Mouse (Mus musculus): ENCODE measurements at regions not wholly inside any gene's neighbourhood (a gene's known extent, or its start where the extent isn't known, plus 50 kb on each side); places are given as distances from the start of the nearest gene placed in this dataset.

DNA sequence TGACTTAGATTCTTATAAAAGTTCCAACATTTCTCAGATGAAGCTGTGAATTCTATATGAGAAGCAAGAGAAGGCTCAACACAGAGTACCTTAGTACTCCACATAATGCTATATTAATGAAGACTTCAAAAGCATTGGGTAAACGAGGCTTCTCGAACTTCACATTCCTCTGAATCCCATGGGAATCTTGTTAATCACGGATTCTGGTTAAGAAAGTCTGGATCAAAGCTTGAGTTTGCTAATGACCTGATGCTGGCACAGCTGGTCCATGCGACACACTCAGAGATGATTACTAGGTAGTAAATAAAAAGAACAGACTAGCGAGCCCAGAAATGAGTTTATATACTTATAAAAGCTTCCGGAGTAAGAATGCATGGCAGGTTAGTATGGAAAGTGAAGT lies 118.4 kb upstream of the Atp1a1 start:
- Histone ChIP-seq H3K27me3 (ENCODE audit: control insufficient read depth, insufficient read depth, low read length, poor library complexity, severe bottlenecking) (no peaks in the 10 kb centered on the region), H3K36me3 (ENCODE audit: control insufficient read depth, insufficient read depth, low read length, poor library complexity, severe bottlenecking) (no peaks in the 10 kb centered on the region), H3K4me3 (ENCODE audit: low read depth, low read length) (no peak overlapping the region), H3K27ac (ENCODE audit: insufficient read depth, low read length) (no peak overlapping the region), H3K4me1 (ENCODE audit: control insufficient read depth, insufficient read depth, low read length) (no peaks in the 10 kb centered on the region), H3K9me3 (replicated peaks; ENCODE audit: control insufficient read depth, insufficient read depth, low read length, poor library complexity, severe bottlenecking) (no peaks in the 10 kb centered on the region), H3K9ac (ENCODE audit: low read depth, poor library complexity, severe bottlenecking) (no peak overlapping the region)
- no peak for TF ChIP-seq EP300 (IDR thresholded peaks at IDR 0.05; ENCODE audit: insufficient read depth, low read depth, low read length)
- TF ChIP-seq CTCF (IDR thresholded peaks at IDR 0.05; ENCODE audit: low read depth, low read length), result no peak
- no peak for TF ChIP-seq POLR2A (IDR thresholded peaks at IDR 0.05; ENCODE audit: insufficient read depth, low read length)

GRCm38 (mm10) chr3:101722001-101722400 lies 117.5 kb upstream of the Atp1a1 start:
- H3K4me3 ChIP-seq (ENCODE audit: low read depth, low read length), result no peak overlapping the region
- H3K36me3 ChIP-seq (ENCODE audit: control insufficient read depth, insufficient read depth, low read length, poor library complexity, severe bottlenecking), result no peaks in the 10 kb centered on the region
- no peaks in the 10 kb centered on the region for H3K9me3 ChIP-seq (replicated peaks; ENCODE audit: control insufficient read depth, insufficient read depth, low read length, poor library complexity, severe bottlenecking)
- TF ChIP-seq CTCF (IDR thresholded peaks at IDR 0.05; ENCODE audit: low read depth, low read length) (no peak), EP300 (IDR thresholded peaks at IDR 0.05; ENCODE audit: insufficient read depth, low read depth, low read length) (no peak), POLR2A (IDR thresholded peaks at IDR 0.05; ENCODE audit: insufficient read depth, low read length) (no peak)
- H3K27ac ChIP-seq (ENCODE audit: insufficient read depth, low read length), result no peak overlapping the region
- no peak overlapping the region for H3K9ac ChIP-seq (ENCODE audit: low read depth, poor library complexity, severe bottlenecking)
- no peaks in the 10 kb centered on the region for H3K27me3 ChIP-seq (ENCODE audit: control insufficient read depth, insufficient read depth, low read length, poor library complexity, severe bottlenecking)
- no peaks in the 10 kb centered on the region for H3K4me1 ChIP-seq (ENCODE audit: control insufficient read depth, insufficient read depth, low read length)

DNA sequence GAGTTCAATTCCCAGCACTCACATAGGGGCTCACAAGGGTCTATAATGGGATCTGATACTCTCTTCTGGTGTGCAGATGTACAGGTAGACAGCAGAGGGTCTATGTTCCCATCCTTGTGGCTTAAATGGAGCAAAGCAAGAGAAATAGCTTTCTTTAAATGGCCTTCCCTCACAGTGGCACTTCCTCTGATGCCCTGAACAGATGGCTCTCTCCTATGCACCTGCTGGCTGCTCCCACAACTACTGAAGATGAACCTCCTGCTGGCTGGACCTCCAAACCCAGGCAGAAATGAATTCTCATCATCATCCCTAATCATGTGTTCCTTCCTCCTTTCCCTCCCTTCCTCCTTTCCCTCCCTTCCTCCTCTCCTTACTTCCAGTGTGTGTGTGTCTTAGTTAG lies 110.9 kb upstream of the Atp1a1 start:
- Histone ChIP-seq H3K27me3 (ENCODE audit: control insufficient read depth, insufficient read depth, low read length, poor library complexity, severe bottlenecking) (no peaks in the 10 kb centered on the region), H3K36me3 (ENCODE audit: control insufficient read depth, insufficient read depth, low read length, poor library complexity, severe bottlenecking) (no peaks in the 10 kb centered on the region), H3K9me3 (replicated peaks; ENCODE audit: control insufficient read depth, insufficient read depth, low read length, poor library complexity, severe bottlenecking) (no peaks in the 10 kb centered on the region), H3K27ac (ENCODE audit: insufficient read depth, low read length) (peak overlapping the region; percentile 77), H3K9ac (ENCODE audit: low read depth, poor library complexity, severe bottlenecking) (no peak overlapping the region), H3K4me3 (ENCODE audit: low read depth, low read length) (no peak overlapping the region), H3K4me1 (ENCODE audit: control insufficient read depth, insufficient read depth, low read length) (peaks cover 10% of the 10 kb centered on the region)
- TF ChIP-seq EP300 (IDR thresholded peaks at IDR 0.05; ENCODE audit: insufficient read depth, low read depth, low read length) (no peak), POLR2A (IDR thresholded peaks at IDR 0.05; ENCODE audit: insufficient read depth, low read length) (no peak), CTCF (IDR thresholded peaks at IDR 0.05; ENCODE audit: low read depth, low read length) (no peak)

DNA sequence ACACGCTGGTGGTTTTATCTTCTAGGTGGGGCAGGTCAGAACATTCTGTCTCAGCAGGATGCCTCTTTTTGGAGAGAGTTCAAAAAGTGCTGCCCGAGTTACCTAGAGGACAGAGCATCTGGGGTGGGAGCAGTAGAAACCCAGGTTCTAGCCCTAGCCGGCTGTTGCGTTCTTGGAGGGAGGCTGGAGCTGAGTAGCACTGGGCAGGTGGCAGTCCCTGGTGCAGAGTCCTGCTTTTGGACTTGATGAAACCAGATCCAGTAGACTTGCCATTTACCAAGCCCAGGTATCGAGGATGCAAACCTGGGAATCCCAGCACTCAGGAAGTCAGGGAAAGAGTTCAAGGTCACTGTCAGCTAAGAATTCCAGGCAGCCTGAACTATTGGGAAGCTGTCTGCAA lies 110.3 kb upstream of the Atp1a1 start:
- Histone ChIP-seq H3K4me1 (ENCODE audit: control insufficient read depth, insufficient read depth, low read length) (peaks cover 10% of the 10 kb centered on the region), H3K9me3 (replicated peaks; ENCODE audit: control insufficient read depth, insufficient read depth, low read length, poor library complexity, severe bottlenecking) (no peaks in the 10 kb centered on the region), H3K27me3 (ENCODE audit: control insufficient read depth, insufficient read depth, low read length, poor library complexity, severe bottlenecking) (no peaks in the 10 kb centered on the region), H3K36me3 (ENCODE audit: control insufficient read depth, insufficient read depth, low read length, poor library complexity, severe bottlenecking) (no peaks in the 10 kb centered on the region), H3K4me3 (ENCODE audit: low read depth, low read length) (no peak overlapping the region), H3K27ac (ENCODE audit: insufficient read depth, low read length) (peak overlapping the region; percentile 39), H3K9ac (ENCODE audit: low read depth, poor library complexity, severe bottlenecking) (no peak overlapping the region)
- no peak for TF ChIP-seq POLR2A (IDR thresholded peaks at IDR 0.05; ENCODE audit: insufficient read depth, low read length)
- TF ChIP-seq CTCF (IDR thresholded peaks at IDR 0.05; ENCODE audit: low read depth, low read length), result no peak
- peak; percentile 82 for TF ChIP-seq EP300 (IDR thresholded peaks at IDR 0.05; ENCODE audit: insufficient read depth, low read depth, low read length)

- no peak overlapping the region for H3K9ac ChIP-seq (ENCODE audit: low read depth, poor library complexity, severe bottlenecking)
- H3K4me1 ChIP-seq (ENCODE audit: control insufficient read depth, insufficient read depth, low read length), result peaks cover 10% of the 10 kb centered on the region
- peak overlapping the region; percentile 59 for H3K27ac ChIP-seq (ENCODE audit: insufficient read depth, low read length)
- no peaks in the 10 kb centered on the region for H3K27me3 ChIP-seq (ENCODE audit: control insufficient read depth, insufficient read depth, low read length, poor library complexity, severe bottlenecking)
- peak overlapping the region; percentile 28 for H3K4me3 ChIP-seq (ENCODE audit: low read depth, low read length)
- no peaks in the 10 kb centered on the region for H3K36me3 ChIP-seq (ENCODE audit: control insufficient read depth, insufficient read depth, low read length, poor library complexity, severe bottlenecking)
- TF ChIP-seq EP300 (IDR thresholded peaks at IDR 0.05; ENCODE audit: insufficient read depth, low read depth, low read length) (no peak), POLR2A (IDR thresholded peaks at IDR 0.05; ENCODE audit: insufficient read depth, low read length) (no peak), CTCF (IDR thresholded peaks at IDR 0.05; ENCODE audit: low read depth, low read length) (no peak)
- H3K9me3 ChIP-seq (replicated peaks; ENCODE audit: control insufficient read depth, insufficient read depth, low read length, poor library complexity, severe bottlenecking), result no peaks in the 10 kb centered on the region
Measured at GRCm38 (mm10) chr3:101713669-101714068, 109.2 kb upstream of the Atp1a1 start.

- H3K4me3 ChIP-seq (ENCODE audit: low read depth, low read length), result peak overlapping the region; percentile 28
- no peaks in the 10 kb centered on the region for H3K9me3 ChIP-seq (replicated peaks; ENCODE audit: control insufficient read depth, insufficient read depth, low read length, poor library complexity, severe bottlenecking)
- H3K4me1 ChIP-seq (ENCODE audit: control insufficient read depth, insufficient read depth, low read length), result peaks cover 10% of the 10 kb centered on the region
- peak overlapping the region; percentile 59 for H3K27ac ChIP-seq (ENCODE audit: insufficient read depth, low read length)
- TF ChIP-seq POLR2A (IDR thresholded peaks at IDR 0.05; ENCODE audit: insufficient read depth, low read length), result no peak
- TF ChIP-seq EP300 (IDR thresholded peaks at IDR 0.05; ENCODE audit: insufficient read depth, low read depth, low read length), result no peak
- no peak for TF ChIP-seq CTCF (IDR thresholded peaks at IDR 0.05; ENCODE audit: low read depth, low read length)
- no peak overlapping the region for H3K9ac ChIP-seq (ENCODE audit: low read depth, poor library complexity, severe bottlenecking)
- H3K27me3 ChIP-seq (ENCODE audit: control insufficient read depth, insufficient read depth, low read length, poor library complexity, severe bottlenecking), result no peaks in the 10 kb centered on the region
- H3K36me3 ChIP-seq (ENCODE audit: control insufficient read depth, insufficient read depth, low read length, poor library complexity, severe bottlenecking), result no peaks in the 10 kb centered on the region
Measured at GRCm38 (mm10) chr3:101713138-101713638, 108.7 kb upstream of the Atp1a1 start.

Measured in ES-Bruce4 (cell line).